Mouse (Mus musculus): ENCODE data around the gene Btbd18. TPM values are rescaled to one million over a fixed set of nuclear protein-coding genes. Genes with fewer than 3 reads are reported as not detected.
"Not testable (repeated sequence)": the region's sequence is repeated elsewhere in the genome, so short reads cannot be mapped to it uniquely, and the experiment has no call there.

The Btbd18 gene
- polyA plus RNA-seq, 1 experiment: not detected

DNA sequence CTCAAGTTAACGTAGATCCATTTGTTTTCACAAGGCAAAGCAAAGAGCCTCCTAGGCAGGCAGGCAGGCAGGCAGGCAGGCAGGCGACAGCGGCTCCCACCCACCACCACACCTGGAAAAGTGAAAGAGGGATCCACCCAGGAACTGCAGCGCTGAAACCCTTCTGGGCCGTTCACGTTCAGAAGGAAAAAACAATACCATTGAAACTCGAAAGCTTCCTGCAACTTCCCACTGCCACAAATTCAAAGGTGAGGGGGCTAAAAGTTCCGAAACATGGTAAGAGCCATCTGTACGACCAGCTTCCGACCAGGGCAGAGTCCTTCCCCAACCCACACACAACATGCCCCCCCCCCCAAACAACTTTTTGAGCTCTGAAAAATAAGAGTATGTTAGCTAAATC lies 9.2 kb upstream of the Btbd18 start:
- TF ChIP-seq CTCF (IDR thresholded peaks at IDR 0.05; ENCODE audit: borderline replicate concordance, extremely low read depth, insufficient read depth, insufficient read length) (no peak), POLR2A (IDR thresholded peaks at IDR 0.05; ENCODE audit: borderline replicate concordance, extremely low read depth, insufficient read depth, insufficient read length, poor library complexity, severe bottlenecking) (no peak)
- peak; percentile 47 for DNase-seq (ENCODE audit: low read depth)

DNA sequence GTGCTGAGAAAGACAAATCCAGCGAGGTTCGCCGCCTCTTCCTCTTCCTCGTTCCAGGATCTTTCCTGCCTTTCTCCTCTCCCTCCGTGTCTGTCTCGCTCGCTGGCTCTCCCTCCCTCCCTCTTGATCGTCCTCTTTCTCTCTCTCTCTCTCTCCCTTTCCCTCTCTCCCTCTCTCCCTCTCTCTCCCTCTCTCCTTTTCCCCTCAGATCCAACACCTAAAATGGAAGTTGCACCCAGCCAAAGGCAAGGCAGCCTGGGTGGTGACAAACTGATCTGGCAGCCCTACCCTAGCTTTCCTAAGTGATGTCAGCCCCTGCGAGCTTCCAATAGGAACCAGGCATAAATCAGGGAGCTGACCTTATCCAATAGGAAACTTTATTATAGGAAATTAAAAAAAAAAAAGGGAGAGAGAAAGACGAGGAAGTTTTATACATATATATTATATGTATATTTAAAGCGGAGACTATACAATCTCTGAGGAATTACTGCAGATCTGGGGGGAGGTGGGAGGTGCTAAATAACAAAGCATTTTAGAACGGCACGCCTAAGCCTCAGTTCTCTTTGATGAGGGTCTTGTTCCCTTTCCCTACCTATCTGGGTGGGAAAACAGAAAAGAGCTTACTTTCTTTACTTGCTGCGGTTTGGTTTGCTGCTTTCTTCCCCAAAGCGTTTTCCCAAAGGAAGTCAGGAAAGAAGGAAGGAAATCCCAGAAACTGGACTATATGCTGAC lies 8.2 kb upstream of the Btbd18 start, which contains the start of gene Ctnnd1:
TSS of gene Ctnnd1 (minus strand) at position 302 of the 732 bp plus-strand sequence.
- TF ChIP-seq CTCF (IDR thresholded peaks at IDR 0.05; ENCODE audit: borderline replicate concordance, extremely low read depth, insufficient read depth, insufficient read length): no peak
- TF ChIP-seq POLR2A (IDR thresholded peaks at IDR 0.05; ENCODE audit: borderline replicate concordance, extremely low read depth, insufficient read depth, insufficient read length, poor library complexity, severe bottlenecking): peak; percentile 53; the same call in 1 of the 2 replicates
- peak; percentile 98 for DNase-seq (ENCODE audit: low read depth)

DNA sequence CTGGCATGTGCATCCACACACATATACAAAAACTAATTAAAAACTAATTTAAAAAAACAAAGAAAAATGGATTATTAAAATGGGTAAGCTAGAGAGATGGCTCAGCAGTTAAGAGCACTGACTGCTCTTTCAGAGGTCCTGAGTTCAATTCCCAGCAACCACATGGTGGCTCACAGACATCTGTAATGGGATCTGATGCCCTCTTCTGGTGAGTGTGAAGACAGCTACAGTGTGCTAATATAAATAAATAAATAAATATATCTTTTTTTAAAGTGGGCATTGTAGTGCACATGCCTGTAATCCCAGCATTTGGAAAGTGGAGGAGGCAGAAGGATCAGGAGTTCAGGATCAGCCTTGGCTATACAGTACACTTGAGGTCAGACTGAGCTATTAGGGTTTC lies 5.5 kb upstream of the Btbd18 start:
- no peak for TF ChIP-seq POLR2A (IDR thresholded peaks at IDR 0.05; ENCODE audit: borderline replicate concordance, extremely low read depth, insufficient read depth, insufficient read length, poor library complexity, severe bottlenecking)
- no peak for TF ChIP-seq CTCF (IDR thresholded peaks at IDR 0.05; ENCODE audit: borderline replicate concordance, extremely low read depth, insufficient read depth, insufficient read length)
- no peak for DNase-seq (ENCODE audit: low read depth)

DNA sequence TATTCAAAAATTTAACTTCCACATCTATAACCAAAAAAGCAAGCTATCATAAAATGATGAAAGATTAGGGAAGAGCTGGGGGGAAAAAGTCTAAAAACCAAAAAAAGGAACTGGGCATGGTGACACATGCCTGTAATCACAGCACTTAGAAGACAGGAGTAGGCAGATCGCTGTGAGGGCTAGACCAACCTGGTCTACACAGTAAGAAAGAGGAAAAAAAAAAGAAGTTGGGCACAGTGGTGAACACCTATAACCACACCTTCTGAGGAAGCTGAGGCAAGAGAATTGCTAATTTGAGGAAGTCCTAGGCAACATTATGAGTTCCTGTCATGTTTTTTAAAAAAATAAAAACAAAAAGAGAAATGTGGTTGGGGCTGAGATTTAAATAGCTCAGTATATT lies 3.0 kb upstream of the Btbd18 start:
- DNase-seq (ENCODE audit: low read depth): no peak
- TF ChIP-seq CTCF (IDR thresholded peaks at IDR 0.05; ENCODE audit: borderline replicate concordance, extremely low read depth, insufficient read depth, insufficient read length): no peak
- no peak for TF ChIP-seq POLR2A (IDR thresholded peaks at IDR 0.05; ENCODE audit: borderline replicate concordance, extremely low read depth, insufficient read depth, insufficient read length, poor library complexity, severe bottlenecking)

DNA sequence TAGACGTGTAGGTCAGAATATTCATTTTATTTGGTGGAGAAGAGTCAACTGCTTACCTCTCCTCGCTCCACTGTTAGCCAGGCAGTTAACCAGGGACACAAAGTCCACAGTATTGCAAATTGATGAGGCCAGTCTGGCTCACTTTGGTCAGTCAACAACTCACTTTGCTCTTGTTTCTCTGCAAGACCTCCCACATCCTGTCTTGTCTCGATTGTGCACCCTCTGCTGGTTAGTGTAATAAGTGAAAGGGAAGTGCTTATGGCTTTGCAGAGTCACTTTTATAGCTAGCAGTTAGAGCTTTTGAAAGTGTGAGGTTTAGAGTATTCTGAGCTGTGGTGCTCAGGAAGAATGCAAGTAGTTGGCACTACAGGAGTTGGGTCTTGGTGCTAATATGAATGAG lies 1.4 kb downstream of the Btbd18 start:
- peak; percentile 59 for DNase-seq (ENCODE audit: low read depth)
- TF ChIP-seq POLR2A (IDR thresholded peaks at IDR 0.05; ENCODE audit: borderline replicate concordance, extremely low read depth, insufficient read depth, insufficient read length, poor library complexity, severe bottlenecking): no peak
- TF ChIP-seq CTCF (IDR thresholded peaks at IDR 0.05; ENCODE audit: borderline replicate concordance, extremely low read depth, insufficient read depth, insufficient read length): peak; percentile 35; the same call in 1 of the 2 replicates

DNA sequence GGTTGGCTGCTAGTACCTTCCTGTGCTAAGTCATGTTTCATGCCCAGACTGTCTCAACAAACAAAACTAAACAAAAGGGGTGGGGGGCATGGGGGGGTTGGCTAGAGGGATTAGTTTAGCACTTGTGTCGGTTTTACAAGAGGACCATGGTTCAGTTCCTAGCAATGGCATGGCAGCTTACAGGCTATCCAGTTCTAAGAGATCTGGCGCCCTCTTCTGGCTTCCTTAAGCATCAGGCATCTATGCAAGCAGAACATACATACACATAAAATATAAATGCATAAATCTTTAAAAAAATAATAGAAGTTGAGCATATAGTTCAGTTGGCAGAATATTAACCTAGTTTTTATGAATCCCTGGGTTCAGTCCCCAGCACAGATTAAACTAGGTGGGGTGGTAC lies 4.0 kb downstream of the Btbd18 start:
- TF ChIP-seq POLR2A (IDR thresholded peaks at IDR 0.05; ENCODE audit: borderline replicate concordance, extremely low read depth, insufficient read depth, insufficient read length, poor library complexity, severe bottlenecking): no peak
- peak; percentile 41; the same call in 1 of the 2 replicates for TF ChIP-seq CTCF (IDR thresholded peaks at IDR 0.05; ENCODE audit: borderline replicate concordance, extremely low read depth, insufficient read depth, insufficient read length)
- peak; percentile 71 for DNase-seq (ENCODE audit: low read depth)

DNA sequence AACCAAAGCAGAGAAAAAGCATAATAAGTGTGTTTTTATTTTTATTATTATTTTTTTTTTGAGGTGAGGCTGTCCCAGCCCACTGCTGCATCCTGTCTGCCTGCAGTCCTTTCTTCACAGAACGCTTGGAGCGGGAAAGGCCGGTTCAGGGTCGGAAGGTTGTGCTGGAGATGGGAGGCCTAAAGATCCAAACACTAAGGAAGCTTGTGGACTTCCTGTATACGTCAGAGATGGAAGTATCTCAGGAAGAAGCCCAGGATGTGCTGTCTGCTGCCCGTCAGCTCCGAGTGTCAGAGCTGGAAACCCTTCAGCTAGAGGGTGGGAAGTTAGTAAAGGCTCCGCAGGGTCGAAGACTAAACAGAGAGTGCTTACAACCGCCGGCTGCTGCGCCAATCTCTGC lies 7.2 kb downstream of the Btbd18 start:
- DNase-seq (ENCODE audit: low read depth): no peak
- TF ChIP-seq CTCF (IDR thresholded peaks at IDR 0.05; ENCODE audit: borderline replicate concordance, extremely low read depth, insufficient read depth, insufficient read length) (no peak), POLR2A (IDR thresholded peaks at IDR 0.05; ENCODE audit: borderline replicate concordance, extremely low read depth, insufficient read depth, insufficient read length, poor library complexity, severe bottlenecking) (no peak)

DNA sequence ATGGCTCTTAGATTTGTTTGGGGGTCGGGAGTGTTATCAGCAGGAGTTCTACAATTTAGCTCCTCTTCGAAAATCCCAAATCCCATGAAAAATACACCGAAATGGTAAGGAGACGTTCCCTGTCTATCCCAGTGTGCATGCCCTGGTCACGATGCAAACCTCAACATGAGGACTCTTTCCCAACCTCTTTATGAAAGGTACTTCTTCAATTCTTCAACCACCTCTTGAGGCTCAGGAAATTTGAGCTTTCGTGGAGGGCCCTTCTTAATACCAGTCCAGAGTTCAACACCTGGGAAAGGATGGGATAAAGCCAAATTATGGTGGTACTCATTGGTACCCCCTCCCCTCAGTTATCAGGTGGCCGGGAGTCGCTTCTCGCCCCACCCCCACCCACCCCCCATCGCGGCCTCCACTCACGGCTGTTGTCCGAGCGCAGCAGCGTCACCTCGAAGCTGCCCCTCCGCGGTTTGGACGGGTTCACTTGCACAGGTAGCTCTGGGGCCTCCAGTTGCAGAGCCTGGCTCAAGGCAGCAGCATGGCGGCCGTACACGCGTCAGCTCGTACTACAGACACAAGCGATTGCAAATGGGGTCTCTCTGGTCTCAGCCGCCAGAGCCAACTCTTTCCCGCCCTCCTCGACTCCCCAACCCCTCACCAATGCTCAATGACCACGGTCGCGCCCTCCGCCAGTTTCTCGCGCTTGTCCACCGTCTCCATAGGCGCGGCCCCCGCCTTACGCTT lies 11.1 kb downstream of the Btbd18 start:
- TF ChIP-seq POLR2A (IDR thresholded peaks at IDR 0.05; ENCODE audit: borderline replicate concordance, extremely low read depth, insufficient read depth, insufficient read length, poor library complexity, severe bottlenecking) (no peak), CTCF (IDR thresholded peaks at IDR 0.05; ENCODE audit: borderline replicate concordance, extremely low read depth, insufficient read depth, insufficient read length) (no peak)
- no peak for DNase-seq (ENCODE audit: low read depth)

DNA sequence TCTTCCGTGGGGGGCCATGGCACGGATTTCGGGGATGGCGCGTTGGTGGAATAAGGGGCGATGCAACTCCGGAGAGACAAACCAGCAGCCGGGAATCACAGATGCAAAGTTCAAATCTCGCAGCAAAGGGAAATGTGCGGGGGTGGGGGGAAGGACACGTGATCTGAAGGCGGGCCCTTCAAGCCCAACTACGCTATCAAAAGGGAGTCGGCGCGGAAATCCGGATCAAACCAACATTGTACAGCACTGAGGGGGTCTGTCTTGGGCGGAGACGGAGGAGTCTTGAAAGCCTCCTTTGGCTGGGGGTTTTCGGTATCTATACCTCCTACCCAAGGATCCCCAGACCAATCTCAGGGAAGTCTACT lies 11.7 kb downstream of the Btbd18 start, which contains the start of gene Selenoh:
TSS of gene Selenoh (minus strand) at position 202 of the 365 bp plus-strand sequence.
- TF ChIP-seq POLR2A (IDR thresholded peaks at IDR 0.05; ENCODE audit: borderline replicate concordance, extremely low read depth, insufficient read depth, insufficient read length, poor library complexity, severe bottlenecking): peak; percentile 56; the same call in 1 of the 2 replicates
- no peak for TF ChIP-seq CTCF (IDR thresholded peaks at IDR 0.05; ENCODE audit: borderline replicate concordance, extremely low read depth, insufficient read depth, insufficient read length)
- peak; percentile 99 for DNase-seq (ENCODE audit: low read depth)

DNA sequence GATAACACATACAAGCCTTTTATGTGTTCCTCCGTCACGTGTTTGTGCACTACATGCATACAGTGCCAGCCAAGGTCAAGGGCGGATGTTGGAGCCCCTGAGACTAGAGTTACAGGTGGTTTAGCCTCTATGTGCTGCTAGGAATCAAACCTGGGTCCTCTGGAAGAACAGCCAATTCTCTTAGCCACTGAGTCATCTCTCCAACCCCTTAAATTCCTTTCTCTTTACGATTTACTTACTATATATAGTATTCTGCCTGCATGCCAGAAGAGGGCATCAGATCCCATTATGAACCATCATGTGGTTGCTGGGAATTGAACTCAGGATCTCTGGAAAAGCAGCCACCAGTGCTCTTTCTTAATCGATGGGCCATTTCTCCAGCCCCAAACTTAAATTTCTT lies 12.7 kb downstream of the Btbd18 start:
- not testable (repeated sequence) for DNase-seq (ENCODE audit: low read depth)

DNA sequence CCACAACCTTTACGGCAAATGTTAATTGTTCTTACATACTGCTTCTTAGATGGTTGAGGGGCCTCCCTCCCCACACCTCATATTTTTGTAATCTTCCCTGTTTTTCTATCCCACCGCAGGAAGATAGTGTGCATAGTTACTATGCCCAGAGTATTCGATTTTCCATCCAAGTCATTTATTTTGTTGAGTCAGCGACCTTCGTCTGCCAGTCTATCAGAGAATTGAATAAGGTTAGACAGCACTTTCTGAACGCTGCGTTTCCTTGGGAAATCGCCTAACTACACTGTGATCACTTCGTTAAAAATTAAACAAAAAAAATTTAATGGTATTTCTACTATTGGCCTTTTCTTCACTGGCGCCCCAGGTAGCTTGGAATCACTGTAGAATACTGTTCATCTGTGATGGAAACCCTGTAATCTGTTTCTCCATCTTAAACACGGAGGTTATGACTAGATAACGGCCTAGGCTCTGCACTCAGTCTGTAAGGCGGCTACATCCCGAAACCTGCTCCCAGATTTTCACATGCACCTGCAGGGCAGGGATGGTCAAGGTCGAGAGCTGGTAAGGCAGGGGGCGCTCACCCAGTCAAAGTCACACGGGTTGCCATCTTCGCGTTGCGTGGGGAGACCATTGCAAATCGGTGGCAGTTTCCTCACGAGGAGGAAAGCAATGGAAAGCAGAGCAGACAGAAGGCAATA lies 18.5 kb downstream of the Btbd18 start:
- TF ChIP-seq POLR2A (IDR thresholded peaks at IDR 0.05; ENCODE audit: borderline replicate concordance, extremely low read depth, insufficient read depth, insufficient read length, poor library complexity, severe bottlenecking) (no peak), CTCF (IDR thresholded peaks at IDR 0.05; ENCODE audit: borderline replicate concordance, extremely low read depth, insufficient read depth, insufficient read length) (peak; percentile 37; the same call in 1 of the 2 replicates)
- DNase-seq (ENCODE audit: low read depth): no peak

All from brain, embryonic 14.5 days (tissue).